Mouse (Mus musculus) ZHBTc4 (cell line): Measurements from ENCODE around the gene Ankmy2.

Experiments used
- DNase-seq: peaks from one replicate; pipeline ENCODE4 v3.0.0-alpha.2; 2011; ENCODE audit warnings: low read depth, low spot score

Ankmy2 gene

DNA sequence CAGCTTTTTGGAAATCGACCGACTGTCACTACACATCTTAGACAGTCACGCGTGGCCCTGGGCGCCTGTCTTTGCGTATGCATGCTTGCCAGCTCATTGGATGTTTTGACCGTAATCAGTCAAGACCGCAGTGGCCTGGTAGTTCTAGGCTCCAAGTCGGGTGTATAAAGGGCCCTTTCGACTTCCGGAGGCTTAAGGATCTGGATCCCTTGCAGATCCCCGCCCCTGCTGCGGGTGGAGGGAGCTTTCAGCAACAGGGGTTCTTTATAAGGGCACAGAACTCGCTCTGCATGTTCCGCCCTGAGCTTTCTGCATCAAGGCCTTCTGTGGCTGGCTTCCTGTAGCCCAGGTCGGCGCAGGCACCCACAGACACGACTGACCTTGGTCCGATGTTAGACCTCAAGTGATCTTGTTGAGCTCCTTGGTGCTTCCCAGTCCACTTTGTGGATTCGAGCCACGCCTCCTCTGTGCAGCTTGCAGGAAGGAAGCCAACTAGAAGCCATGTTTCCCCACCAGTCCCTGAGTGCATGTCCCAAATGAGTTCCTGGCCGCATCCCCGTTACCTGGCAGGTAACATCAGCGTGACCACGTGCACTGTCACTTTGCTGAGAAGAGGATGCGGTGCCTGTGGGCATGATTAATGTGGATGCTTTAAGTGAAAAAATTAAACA is 859 bp downstream of the Ankmy2 start, which contains the start of gene Bzw2:
Gene Bzw2 (minus strand): TSS at position 443 of the 671 bp plus-strand sequence.
- DNase-seq, result peak; percentile 92

DNA sequence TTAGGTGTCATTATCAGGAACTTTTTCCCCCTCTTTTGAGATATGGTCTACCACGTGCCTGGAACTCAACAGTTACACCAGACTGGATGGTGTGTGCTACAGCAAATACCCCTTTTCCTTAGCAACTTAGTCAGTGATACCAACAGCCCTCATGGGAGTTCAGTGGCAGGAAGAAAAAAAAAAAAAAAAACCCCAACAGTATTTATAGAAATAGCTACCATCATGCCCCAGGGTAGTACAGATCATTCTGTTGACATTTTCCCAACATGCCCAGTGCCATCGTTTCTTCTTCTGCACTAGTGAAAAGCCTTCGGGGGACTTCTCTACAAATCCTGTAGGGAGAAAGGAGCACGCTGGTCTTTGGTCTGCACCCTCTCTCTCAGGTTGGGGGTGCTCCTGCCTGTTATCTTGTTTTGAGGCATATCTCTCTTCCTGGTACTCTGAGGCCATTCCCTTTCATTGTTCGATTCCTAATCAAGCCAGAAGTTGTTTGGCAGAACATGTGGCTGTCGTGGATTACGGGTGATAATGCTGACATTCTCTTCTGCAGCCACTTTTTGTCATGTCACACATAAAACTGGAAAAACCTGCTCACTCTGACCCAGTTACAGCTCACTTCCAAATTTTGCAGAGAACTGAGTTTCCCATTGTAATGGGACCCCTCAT is 7.3 kb downstream of the Ankmy2 start:
- DNase-seq, result no peak

DNA sequence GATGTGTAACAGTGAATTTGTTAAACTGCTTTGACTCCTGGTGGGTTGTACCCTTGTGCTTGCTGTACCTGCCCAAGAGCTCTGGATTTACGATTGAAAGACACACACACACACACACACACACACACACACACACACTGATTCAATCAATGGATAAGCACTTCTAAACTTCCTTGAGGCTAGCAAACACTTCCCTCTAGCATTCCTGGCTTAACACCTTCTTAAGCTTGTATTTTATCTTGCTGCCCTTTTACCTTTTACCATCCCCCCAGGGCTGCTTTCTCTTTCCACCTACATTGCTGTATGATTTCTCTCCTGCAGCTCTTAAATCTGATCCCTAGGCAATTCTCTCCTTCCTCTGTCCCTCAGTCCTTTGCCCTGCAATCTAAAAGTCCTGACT is 8.4 kb downstream of the Ankmy2 start:
- peak; percentile 27 for DNase-seq

DNA sequence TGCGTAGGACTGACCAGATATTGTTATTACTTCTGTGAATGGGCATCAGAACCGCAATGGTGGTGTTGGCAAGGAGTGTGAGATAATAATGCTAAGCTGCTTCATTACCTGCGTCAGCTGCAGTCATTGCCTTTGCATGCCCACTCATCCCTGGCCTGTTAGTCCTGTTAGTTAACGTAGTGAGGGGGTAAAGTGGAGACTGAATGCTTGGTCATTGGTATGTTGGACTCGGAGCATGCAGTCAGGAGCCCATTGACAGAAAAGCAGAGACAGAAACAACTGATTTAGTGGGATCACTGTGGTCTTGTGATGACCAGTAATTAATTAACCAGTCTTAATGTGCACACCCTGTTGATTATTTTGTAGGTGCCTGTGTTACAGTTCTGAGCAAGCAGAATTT is 20.3 kb downstream of the Ankmy2 start:
- no peak for DNase-seq

DNA sequence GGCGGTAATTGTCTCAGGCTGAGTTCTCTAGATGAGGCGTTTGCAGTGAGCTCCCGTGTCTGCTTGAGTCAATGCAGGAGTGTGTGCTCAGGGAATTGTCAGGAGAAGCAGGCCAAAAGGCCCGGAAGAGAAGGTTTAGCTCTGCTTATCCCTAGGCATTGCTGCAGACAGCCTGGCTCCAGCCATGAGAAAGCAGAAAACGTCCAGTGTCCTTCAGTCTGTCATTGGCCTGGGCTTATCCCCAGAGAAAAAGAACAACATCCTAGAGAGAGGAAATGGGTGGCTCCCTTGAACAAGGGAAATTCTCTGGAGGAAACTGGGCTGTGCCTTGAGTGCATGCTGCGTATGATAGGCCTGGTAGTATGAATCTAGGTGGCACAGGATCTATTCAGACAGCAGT is 25.7 kb downstream of the Ankmy2 start:
- DNase-seq, result peak; percentile 28

DNA sequence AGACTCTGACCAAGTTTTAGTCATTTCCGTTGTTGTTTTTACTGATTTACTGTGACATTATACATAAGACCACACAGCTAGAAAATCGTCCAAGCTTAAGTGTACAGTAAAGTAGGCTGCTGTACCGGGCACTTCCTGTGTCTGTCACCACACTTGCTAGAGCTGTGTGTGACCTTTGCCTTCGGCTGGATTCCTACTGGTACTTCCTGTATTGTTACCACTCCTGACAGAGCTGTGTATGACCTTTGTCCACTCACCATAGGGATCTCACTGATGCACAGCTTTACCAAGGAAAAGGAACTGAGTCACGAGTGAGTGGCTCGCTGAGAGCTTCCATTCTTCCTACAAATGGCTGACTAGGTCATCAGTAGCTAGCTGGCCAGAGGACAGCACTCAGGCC is 30.2 kb downstream of the Ankmy2 start:
- no peak for DNase-seq

DNA sequence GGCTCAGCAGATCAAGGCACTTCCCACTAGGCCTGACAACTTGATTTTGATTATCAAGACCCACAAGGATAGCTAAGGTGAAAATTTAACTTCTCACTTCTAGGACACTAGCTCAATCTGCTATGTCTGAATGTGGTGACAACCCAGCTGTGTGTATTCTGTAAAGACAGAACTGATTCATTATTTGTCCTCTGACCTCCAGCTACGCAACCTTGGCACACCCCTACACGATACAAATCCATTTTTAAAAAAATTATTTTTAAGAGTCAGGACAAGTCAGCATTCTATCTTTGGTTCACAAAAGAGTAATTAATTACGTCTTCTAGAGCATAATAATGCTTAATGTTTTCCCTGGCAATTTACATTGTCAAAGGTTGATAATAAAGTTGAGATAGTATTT is 32.7 kb downstream of the Ankmy2 start:
- DNase-seq, result no peak

DNA sequence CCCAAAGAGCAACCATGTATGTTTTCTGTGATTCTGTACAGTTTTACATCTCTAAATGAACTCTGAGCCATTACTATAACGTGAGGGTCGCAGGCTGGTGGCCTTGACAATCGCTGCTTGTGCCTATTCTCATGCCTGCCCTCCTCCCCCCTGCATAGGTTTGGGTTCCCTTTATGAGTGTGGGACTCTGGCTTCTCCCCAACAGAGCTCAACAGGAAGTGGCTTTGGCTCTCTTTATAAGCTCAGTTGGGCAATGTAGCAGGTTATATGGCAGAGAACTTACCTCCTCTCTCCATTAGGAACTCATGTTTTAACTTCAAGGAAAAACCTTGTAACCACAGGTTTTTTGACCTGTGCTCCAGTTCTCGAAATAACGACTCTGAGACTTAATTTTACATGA is 33.4 kb downstream of the Ankmy2 start:
- DNase-seq, result no peak

DNA sequence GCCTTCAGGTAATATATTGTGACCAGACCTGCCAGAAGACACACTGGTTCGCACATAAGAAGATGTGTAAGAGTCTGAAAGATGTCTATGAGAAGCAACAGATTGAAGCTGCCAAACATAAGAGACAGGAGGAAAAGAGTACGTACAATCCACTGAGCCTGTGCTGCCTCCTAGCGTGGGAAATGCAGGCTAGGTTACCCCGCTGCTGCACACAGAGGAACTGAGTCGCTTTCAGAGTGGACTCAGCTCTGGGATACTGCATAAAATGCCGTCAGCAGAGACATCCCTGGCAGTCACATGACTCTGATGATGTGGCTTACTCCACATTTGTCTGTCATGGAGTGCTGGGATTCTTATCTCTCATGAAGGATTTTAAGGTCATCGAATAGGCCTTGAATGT is 38.1 kb downstream of the Ankmy2 start:
- peak; percentile 14 for DNase-seq

DNA sequence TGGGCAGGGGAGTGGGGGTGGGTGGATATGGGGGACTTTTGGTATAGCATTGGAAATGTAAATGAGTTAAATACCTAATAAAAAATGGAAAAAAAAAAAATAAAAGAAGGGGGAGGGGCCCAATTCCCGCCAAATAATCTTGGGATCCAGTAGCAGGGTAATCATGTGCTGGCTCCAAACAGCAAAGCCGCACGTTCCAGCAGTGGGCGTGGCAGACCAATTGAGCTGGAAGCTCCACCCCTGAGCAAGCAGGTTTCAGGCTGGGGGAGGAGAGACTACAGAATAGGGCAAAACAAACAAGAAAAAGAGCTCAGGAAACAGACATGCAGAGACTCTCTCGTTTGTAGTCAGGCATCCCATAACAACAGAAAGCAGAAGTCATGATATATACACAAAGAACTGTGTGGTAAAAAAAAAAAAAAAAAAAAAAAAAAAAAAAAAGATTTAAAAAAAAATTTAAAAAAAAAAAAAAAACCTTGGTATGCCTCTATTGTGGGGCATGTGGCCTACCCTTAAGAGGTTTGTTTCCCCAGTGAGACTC is 48.7 kb downstream of the Ankmy2 start:
- DNase-seq, result peak; percentile 83

DNA sequence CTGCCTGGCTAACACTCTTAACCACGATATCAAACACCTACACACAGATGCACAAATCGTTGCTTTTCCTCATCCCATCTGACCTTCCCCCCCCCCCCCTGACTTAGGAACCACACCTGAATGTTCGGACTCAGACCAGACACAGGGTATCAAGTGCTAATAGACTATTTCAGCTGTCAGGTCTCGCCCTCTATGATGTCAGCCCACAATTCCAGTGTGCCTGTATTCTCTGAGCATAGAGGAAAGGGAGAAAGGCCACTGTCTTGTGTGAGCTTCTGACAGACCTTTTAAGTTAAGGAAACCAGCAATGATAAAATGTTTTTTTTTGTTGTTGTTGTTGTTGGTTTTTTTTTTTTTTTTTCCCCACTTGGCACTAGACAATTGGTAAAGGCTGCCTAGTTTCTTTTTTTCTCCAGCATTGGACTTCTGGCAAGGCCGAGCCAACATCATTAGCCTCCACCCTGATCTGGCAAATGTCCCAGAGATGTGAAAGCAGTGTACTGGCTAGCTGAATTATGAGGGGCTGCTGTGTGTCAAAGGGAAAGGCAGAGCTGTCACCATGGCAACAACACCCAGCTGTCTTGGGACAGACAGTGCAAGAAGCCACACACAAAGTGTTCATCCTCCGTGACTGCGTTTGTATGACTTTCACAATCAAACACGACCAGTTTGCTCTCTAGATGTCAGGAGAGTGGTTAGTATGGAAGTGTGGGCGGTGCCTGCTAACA is 50.3 kb downstream of the Ankmy2 start:
- peak; percentile 27 for DNase-seq

DNA sequence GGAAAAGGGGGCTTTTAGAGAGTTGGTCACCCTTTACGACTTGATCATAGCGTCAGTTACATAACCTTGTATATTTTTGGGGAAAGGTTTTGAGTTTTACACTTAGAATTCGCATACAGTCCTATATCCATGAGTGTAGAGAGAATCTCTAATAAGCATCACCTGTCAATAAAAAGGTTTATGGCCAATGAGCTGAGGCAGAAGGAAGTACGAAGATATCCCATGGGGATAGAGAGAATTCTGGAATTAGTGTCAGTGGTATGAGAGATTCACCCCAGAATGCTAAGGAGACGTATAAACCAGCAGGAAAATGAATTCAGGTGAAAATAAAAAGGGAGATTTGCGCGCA is 50.9 kb downstream of the Ankmy2 start:
- no peak for DNase-seq

DNA sequence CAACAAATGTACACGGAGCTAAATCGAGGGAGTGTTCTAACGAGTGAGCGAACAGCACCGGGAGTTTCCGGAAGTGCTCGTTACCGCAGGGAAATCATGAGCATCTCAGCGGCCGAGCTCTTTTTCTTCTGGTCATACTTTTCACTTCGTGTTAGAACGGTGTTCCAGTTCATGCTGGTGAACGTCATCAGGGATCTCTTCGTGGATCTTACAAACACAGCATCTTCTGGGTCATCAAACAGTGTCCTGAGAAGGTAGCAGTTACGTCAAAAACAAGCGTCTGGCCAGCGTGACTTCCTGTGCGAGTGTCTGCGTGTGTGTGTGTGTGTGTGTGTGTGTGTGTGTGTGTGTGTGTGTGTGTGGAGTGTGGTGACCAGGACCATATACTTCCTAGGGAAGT is 51.5 kb downstream of the Ankmy2 start:
- DNase-seq, result peak; percentile 7

DNA sequence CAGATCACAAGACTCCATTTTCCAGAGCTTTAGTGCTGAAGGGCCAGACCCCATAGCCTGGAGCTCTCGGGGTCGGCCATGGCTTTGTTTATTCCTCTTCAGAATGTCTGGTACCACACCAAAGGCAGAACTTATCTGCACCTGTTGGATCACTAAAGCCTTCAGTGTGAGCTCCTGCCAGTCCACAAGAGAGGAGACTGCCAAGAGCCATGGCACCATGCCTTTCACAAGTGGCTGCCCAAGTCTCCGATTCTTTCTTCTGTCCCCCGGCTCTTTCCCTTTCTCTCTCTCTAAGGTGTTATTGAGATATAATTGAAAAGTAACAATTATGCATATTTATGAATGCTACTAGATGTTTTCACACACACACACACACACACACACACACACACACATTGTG is 53.2 kb downstream of the Ankmy2 start:
- no peak for DNase-seq

DNA sequence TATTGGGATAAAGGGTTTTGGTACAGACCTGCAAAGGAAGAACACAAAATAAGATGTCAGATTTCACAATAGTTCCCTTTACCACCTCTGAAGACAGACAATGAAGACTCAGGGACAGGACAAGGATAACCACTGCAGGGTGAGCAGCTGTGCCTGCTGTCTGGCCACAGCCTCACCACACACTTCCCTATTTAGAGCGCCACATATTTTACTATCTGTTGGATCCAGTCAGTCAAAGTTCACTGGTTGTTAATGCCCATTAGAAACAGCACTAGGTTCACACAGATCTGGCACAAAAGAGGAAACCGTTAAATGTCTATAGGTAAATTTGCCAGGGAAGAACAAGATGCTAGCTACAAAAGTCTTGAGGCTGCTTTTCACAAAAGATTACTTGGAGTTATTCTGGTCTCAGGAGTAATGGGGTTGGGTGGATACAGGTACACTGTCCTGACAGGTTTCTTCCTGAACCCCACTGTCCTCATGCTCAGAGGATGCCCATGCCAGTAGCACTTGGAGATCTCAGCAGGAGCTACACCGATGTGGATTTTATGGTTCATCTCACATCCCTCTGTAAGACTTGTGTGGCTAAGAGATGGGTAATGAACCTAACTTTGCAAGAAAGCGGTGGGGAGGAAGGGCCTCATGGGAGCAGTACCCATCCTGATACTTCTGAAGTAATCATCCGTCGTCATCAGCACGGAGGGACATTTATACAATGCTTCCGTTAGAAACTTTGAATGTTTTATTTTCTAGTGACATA is 57.7 kb downstream of the Ankmy2 start:
- no peak for DNase-seq

DNA sequence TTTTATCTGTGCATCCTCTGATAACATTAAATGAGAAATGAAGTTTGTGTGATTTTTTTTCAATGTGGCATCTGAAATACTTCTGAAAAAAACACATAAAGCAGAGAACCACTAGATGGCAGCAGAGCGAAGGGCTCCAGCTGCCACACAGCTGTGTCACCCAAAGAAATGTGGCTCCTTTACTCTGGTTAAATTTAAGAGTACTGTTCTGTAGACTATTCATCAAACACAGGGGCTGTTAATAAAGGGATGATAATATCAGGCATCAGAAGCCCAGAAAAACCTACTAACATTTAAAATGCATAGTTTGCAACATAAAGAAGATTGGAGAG is 58.2 kb downstream of the Ankmy2 start:
- DNase-seq, result peak; percentile 65

DNA sequence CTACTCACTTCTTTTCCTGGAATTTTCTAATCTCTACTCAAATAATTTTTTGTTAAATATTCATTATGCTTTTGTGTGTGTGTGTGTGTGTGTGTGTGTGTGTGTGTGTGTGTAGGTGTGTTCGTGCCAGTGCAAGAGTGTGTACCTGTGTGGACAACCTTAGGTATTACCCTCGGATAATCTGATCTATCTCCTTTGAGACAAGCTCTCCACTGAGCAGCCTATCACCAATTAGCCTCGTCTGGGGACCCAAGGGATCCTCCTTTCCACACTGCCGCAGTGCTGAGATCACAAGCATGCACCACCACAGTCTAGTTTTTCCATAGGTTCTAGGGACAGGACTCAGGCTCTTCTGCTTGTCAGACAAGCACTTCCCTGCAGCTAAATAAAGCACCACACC is 59.3 kb downstream of the Ankmy2 start:
- DNase-seq, result no peak

DNA sequence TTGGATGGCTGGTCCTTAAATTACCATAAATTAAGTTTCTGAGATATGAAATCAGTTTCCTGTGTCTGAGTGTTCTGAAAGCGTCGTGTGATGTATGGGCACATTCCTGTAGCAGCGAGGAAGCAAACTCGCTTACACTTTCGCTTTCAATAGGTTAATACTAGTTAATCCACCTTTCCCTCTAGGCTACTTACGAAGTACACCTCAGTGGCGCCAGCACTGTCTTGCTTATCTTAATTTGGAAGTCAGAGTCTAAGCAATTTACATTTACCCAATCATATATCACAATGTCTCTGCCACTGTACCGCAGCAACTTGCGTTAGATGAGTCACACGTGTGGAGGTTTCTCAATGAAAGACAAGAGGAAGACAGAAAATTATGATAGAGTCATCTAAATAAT is 60.0 kb downstream of the Ankmy2 start:
- DNase-seq, result no peak

DNA sequence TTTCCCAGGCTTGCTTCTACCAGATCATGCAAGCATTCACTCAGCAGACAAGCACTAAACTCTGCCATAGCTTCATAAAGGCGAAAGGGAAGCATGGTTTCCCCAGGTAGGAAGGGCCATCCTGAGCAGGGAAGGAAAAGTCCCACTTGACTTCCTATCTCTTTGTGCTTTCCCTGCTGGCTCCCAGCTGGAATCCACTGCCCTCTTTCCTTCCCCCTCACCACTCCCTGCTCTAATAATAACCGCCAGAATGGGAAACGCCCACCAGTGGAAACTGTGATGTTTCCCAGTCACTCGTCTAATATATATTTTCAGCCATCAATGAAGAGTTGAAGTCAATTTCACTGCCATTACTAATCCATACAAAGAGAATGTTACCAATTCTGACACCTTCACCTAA is 67.5 kb downstream of the Ankmy2 start:
- no peak for DNase-seq

DNA sequence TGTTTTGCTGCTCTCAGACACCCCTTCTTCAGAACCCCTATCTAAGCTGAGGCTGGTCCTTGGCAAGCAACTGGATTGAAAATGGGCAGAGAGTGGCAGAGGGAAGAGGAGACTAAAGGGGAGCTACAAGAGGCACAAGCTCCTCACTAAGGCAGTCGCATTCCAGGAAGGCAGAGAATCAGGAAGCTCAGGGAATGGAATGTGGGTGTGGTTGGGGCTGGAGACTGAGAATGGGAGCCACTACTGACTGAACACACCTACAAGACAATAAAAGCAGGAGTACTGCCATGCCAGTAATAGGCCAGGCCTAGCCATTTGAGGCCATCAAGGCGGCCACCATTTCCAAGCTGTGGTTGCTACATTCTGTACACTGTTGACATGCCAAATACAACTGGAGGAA is 74.5 kb downstream of the Ankmy2 start:
- DNase-seq, result peak; percentile 73

DNA sequence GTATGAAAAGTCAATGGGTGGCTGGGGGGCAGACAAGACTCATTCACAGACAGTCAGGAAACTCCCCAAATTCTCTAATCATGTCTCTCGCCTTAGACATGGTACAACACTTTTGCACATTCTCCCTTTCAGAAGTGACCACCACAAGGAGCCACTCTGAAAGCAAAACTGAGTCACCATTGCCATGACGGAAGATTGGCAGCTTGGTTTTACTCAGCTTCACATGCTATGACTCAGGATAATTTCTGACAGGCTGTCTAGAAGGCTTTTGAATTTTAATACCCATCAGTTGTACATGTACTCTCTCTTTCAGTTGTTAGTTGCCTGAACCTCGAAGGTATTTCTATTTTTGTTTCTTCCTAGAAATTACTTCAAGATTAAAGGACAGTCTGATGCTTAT is 84.3 kb downstream of the Ankmy2 start:
- DNase-seq, result no peak
